In genomic region chr8:66936236-66936635, GRCm38 (mm10) we compare ENCODE assay signal across 17 mouse cellular contexts.
DNase-seq lines count a peak whose midpoint lies in the region; ATAC-seq lines count a peak whose summit lies in the region.
"Had no signal": no experiment of that assay in that cellular context is flagged by ENCODE, and none has a peak within 500 bp of the region (broad histone marks: within the 10 kb centered on the region; RNA-seq: fewer than 3 reads in every experiment).

No protein-coding gene starts in this region.

- no peak overlapping the region for H3K4me3 ChIP-seq in forebrain, embryonic 14.5 days (ENCODE audit: low read depth, low read length)
- no peak overlapping the region for H3K4me3 ChIP-seq in forebrain, embryonic 10.5 days
- H3K4me3 ChIP-seq in midbrain, embryonic 15.5 days, result no peak overlapping the region
- H3K4me3 ChIP-seq in midbrain, embryonic 10.5 days, result no peak overlapping the region
- H3K4me3 ChIP-seq in forebrain, embryonic 16.5 days (replicated peaks; ENCODE audit: low read length), result no peak overlapping the region
- H3K4me3 ChIP-seq: embryonic facial prominence, embryonic 10.5 days; embryonic facial prominence, embryonic 12.5 days had no signal

- no peak overlapping the region for H3K27ac ChIP-seq in forebrain, embryonic 14.5 days (ENCODE audit: low read depth, low read length)
- H3K27ac ChIP-seq in forebrain, embryonic 10.5 days, result no peak overlapping the region
- H3K27ac ChIP-seq in midbrain, embryonic 15.5 days, result no peak overlapping the region
- no peak overlapping the region for H3K27ac ChIP-seq in midbrain, embryonic 10.5 days (replicated peaks)
- no peak overlapping the region for H3K27ac ChIP-seq in forebrain, embryonic 16.5 days (ENCODE audit: low read length)
- H3K27ac ChIP-seq: embryonic facial prominence, embryonic 10.5 days; embryonic facial prominence, embryonic 12.5 days had no signal

- H3K9me3 ChIP-seq in forebrain, embryonic 14.5 days (replicated peaks; ENCODE audit: control insufficient read depth, low read length), result no peaks in the 10 kb centered on the region
- H3K9me3 ChIP-seq in forebrain, embryonic 10.5 days, result no peaks in the 10 kb centered on the region
- H3K9me3 ChIP-seq in midbrain, embryonic 15.5 days, result no peaks in the 10 kb centered on the region
- no peaks in the 10 kb centered on the region for H3K9me3 ChIP-seq in midbrain, embryonic 10.5 days (replicated peaks)
- H3K9me3 ChIP-seq in forebrain, embryonic 16.5 days (ENCODE audit: control insufficient read depth, low read length), result no peaks in the 10 kb centered on the region
- H3K9me3 ChIP-seq: embryonic facial prominence, embryonic 10.5 days; embryonic facial prominence, embryonic 12.5 days had no signal

- no peak overlapping the region for H3K9ac ChIP-seq in forebrain, embryonic 14.5 days (ENCODE audit: low read length)
- no peak overlapping the region for H3K9ac ChIP-seq in midbrain, embryonic 15.5 days
- H3K9ac ChIP-seq in forebrain, embryonic 16.5 days (replicated peaks; ENCODE audit: low read depth, low read length), result no peak overlapping the region
- H3K9ac ChIP-seq: embryonic facial prominence, embryonic 12.5 days had no signal

- 67% methylated on average over 3 of the region's 3 CpGs for WGBS in forebrain, embryonic 14.5 days
- 91% methylated on average over 3 of the region's 3 CpGs for WGBS in forebrain, embryonic 10.5 days
- 69% methylated on average over 3 of the region's 3 CpGs for WGBS in midbrain, embryonic 15.5 days
- 91% methylated on average over 3 of the region's 3 CpGs for WGBS in midbrain, embryonic 10.5 days
- WGBS in forebrain, embryonic 16.5 days, result 59% methylated on average over 3 of the region's 3 CpGs

- peak; percentile 54; the same call in 1 of the 2 replicates for ATAC-seq in forebrain, embryonic 14.5 days
- 0 out of 2 replicates have a peak, but pooled peaks have one; percentile 42 for ATAC-seq in midbrain, embryonic 15.5 days (replicated peaks)
- peak; percentile 84 for ATAC-seq in forebrain, embryonic 16.5 days

- no peak overlapping the region for H3K4me2 ChIP-seq in forebrain, embryonic 14.5 days (ENCODE audit: low read length)
- no peak overlapping the region for H3K4me2 ChIP-seq in midbrain, embryonic 15.5 days
- no peak overlapping the region for H3K4me2 ChIP-seq in forebrain, embryonic 16.5 days (ENCODE audit: low read length)
- H3K4me2 ChIP-seq: embryonic facial prominence, embryonic 12.5 days had no signal

- H3K4me1 ChIP-seq in forebrain, embryonic 14.5 days (ENCODE audit: control insufficient read depth, insufficient read depth, low read length), result no peaks in the 10 kb centered on the region
- no peaks in the 10 kb centered on the region for H3K4me1 ChIP-seq in forebrain, embryonic 10.5 days
- H3K4me1 ChIP-seq in midbrain, embryonic 15.5 days, result no peaks in the 10 kb centered on the region
- no peaks in the 10 kb centered on the region for H3K4me1 ChIP-seq in midbrain, embryonic 10.5 days
- H3K4me1 ChIP-seq in forebrain, embryonic 16.5 days (replicated peaks; ENCODE audit: control insufficient read depth, insufficient read depth, low read length), result no peaks in the 10 kb centered on the region
- H3K4me1 ChIP-seq: embryonic facial prominence, embryonic 10.5 days; embryonic facial prominence, embryonic 12.5 days had no signal

- peak; percentile 45 for DNase-seq in forebrain, embryonic 14.5 days (ENCODE audit: low spot score)
- DNase-seq in forebrain, embryonic 10.5 days (ENCODE audit: extremely low spot score, low spot score), result no peak
- no peak for DNase-seq in midbrain, embryonic 10.5 days (ENCODE audit: low spot score)
- no peak for DNase-seq in spleen, adult 18-20 months
- DNase-seq in thymus, postnatal 25 days, result no peak
- DNase-seq: adrenal gland, adult 2 months; adrenal gland, postnatal 10 days; adrenal gland, postnatal 25 days; cerebellum, adult 11-12 months; cerebellum, adult 2 months; cerebellum, adult 9-10 months; cerebellum, postnatal 10 days; cerebellum, postnatal 25 days had no signal

- H3K36me3 ChIP-seq in forebrain, embryonic 14.5 days (ENCODE audit: control insufficient read depth, insufficient read depth, low read length), result no peaks in the 10 kb centered on the region
- H3K36me3 ChIP-seq in forebrain, embryonic 10.5 days (replicated peaks), result no peaks in the 10 kb centered on the region
- no peaks in the 10 kb centered on the region for H3K36me3 ChIP-seq in midbrain, embryonic 15.5 days (replicated peaks)
- no peaks in the 10 kb centered on the region for H3K36me3 ChIP-seq in midbrain, embryonic 10.5 days
- H3K36me3 ChIP-seq in forebrain, embryonic 16.5 days (ENCODE audit: control insufficient read depth, insufficient read depth), result no peaks in the 10 kb centered on the region
- H3K36me3 ChIP-seq: embryonic facial prominence, embryonic 10.5 days; embryonic facial prominence, embryonic 12.5 days had no signal

- H3K27me3 ChIP-seq in forebrain, embryonic 14.5 days (replicated peaks; ENCODE audit: control insufficient read depth, insufficient read depth, low read length), result no peaks in the 10 kb centered on the region
- H3K27me3 ChIP-seq in forebrain, embryonic 10.5 days (ENCODE audit: poor library complexity, severe bottlenecking), result no peaks in the 10 kb centered on the region
- H3K27me3 ChIP-seq in midbrain, embryonic 15.5 days (replicated peaks), result no peaks in the 10 kb centered on the region
- H3K27me3 ChIP-seq in midbrain, embryonic 10.5 days (ENCODE audit: low read depth, poor library complexity, severe bottlenecking), result no peaks in the 10 kb centered on the region
- H3K27me3 ChIP-seq in forebrain, embryonic 16.5 days (replicated peaks; ENCODE audit: control insufficient read depth, insufficient read depth, low read length), result no peaks in the 10 kb centered on the region
- H3K27me3 ChIP-seq: embryonic facial prominence, embryonic 12.5 days had no signal
